Mouse (Mus musculus): ENCODE measurements around the gene Sorcs2. TPM values are rescaled to one million over a fixed set of nuclear protein-coding genes. Genes with fewer than 3 reads are reported as not detected.

Sorcs2 gene
- polyA plus RNA-seq, 1 experiment from 2014 or later = 11.5 TPM

GRCm38 (mm10) chr5:36368511-36369135, 29.3 kb downstream of the Sorcs2 start:
- Histone ChIP-seq H3K27ac (no peak overlapping the region), H3K4me2 (replicated peaks) (no peak overlapping the region), H3K9me3 (ENCODE audit: control insufficient read depth, low read length) (no peaks in the 10 kb centered on the region), H3K27me3 (ENCODE audit: control insufficient read depth, insufficient read depth, low read length) (no peaks in the 10 kb centered on the region), H3K36me3 (replicated peaks; ENCODE audit: control insufficient read depth, insufficient read depth) (no peaks in the 10 kb centered on the region), H3K9ac (no peak overlapping the region), H3K4me1 (replicated peaks; ENCODE audit: control insufficient read depth, insufficient read depth, low read length) (peaks cover 27% of the 10 kb centered on the region), H3K4me3 (replicated peaks; ENCODE audit: low read length) (no peak overlapping the region)
- ATAC-seq (ENCODE audit: low FRiP score) (no peak), DNase-seq (ENCODE audit: low spot score) (no peak)
- WGBS = 82% methylated on average over 7 of the region's 7 CpGs

GRCm38 (mm10) chr5:36367911-36368310, 30.0 kb downstream of the Sorcs2 start:
- H3K27me3 ChIP-seq (ENCODE audit: control insufficient read depth, insufficient read depth, low read length) = no peaks in the 10 kb centered on the region
- H3K4me3 ChIP-seq (replicated peaks; ENCODE audit: low read length) = no peak overlapping the region
- ATAC-seq (ENCODE audit: low FRiP score) (no peak), DNase-seq (ENCODE audit: low spot score) (no peak)
- H3K4me2 ChIP-seq (replicated peaks) = no peak overlapping the region
- 79% methylated on average over 6 of the region's 6 CpGs for WGBS
- no peaks in the 10 kb centered on the region for H3K9me3 ChIP-seq (ENCODE audit: control insufficient read depth, low read length)
- no peak overlapping the region for H3K27ac ChIP-seq
- H3K9ac ChIP-seq = no peak overlapping the region
- H3K36me3 ChIP-seq (replicated peaks; ENCODE audit: control insufficient read depth, insufficient read depth) = no peaks in the 10 kb centered on the region
- H3K4me1 ChIP-seq (replicated peaks; ENCODE audit: control insufficient read depth, insufficient read depth, low read length) = peaks cover 27% of the 10 kb centered on the region

- Histone ChIP-seq H3K36me3 (replicated peaks; ENCODE audit: control insufficient read depth, insufficient read depth) (no peaks in the 10 kb centered on the region), H3K4me1 (replicated peaks; ENCODE audit: control insufficient read depth, insufficient read depth, low read length) (peaks cover 30% of the 10 kb centered on the region), H3K4me3 (replicated peaks; ENCODE audit: low read length) (no peak overlapping the region), H3K9me3 (ENCODE audit: control insufficient read depth, low read length) (no peaks in the 10 kb centered on the region), H3K27ac (no peak overlapping the region), H3K27me3 (ENCODE audit: control insufficient read depth, insufficient read depth, low read length) (no peaks in the 10 kb centered on the region), H3K4me2 (replicated peaks) (no peak overlapping the region), H3K9ac (no peak overlapping the region)
- no peak for ATAC-seq (ENCODE audit: low FRiP score)
- no peak for DNase-seq (ENCODE audit: low spot score)
- 83% methylated on average over 3 of the region's 3 CpGs for WGBS
Observed at GRCm38 (mm10) chr5:36367181-36367610, 30.7 kb downstream of the Sorcs2 start.

- DNase-seq (ENCODE audit: low spot score) = no peak
- Histone ChIP-seq H3K4me2 (replicated peaks) (no peak overlapping the region), H3K9ac (no peak overlapping the region), H3K36me3 (replicated peaks; ENCODE audit: control insufficient read depth, insufficient read depth) (no peaks in the 10 kb centered on the region), H3K4me3 (replicated peaks; ENCODE audit: low read length) (no peak overlapping the region), H3K27me3 (ENCODE audit: control insufficient read depth, insufficient read depth, low read length) (no peaks in the 10 kb centered on the region), H3K4me1 (replicated peaks; ENCODE audit: control insufficient read depth, insufficient read depth, low read length) (0 out of 2 replicates have a peak, but pooled peaks cover 28% of the 10 kb centered on the region), H3K27ac (no peak overlapping the region), H3K9me3 (ENCODE audit: control insufficient read depth, low read length) (no peaks in the 10 kb centered on the region)
- 82% methylated on average over 7 of the region's 7 CpGs for WGBS
- no peak for ATAC-seq (ENCODE audit: low FRiP score)
Observed at GRCm38 (mm10) chr5:36361749-36362148, 36.2 kb downstream of the Sorcs2 start.

- Histone ChIP-seq H3K4me1 (replicated peaks; ENCODE audit: control insufficient read depth, insufficient read depth, low read length) (0 out of 2 replicates have a peak, but pooled peaks cover 28% of the 10 kb centered on the region), H3K9ac (no peak overlapping the region), H3K4me3 (replicated peaks; ENCODE audit: low read length) (no peak overlapping the region), H3K27me3 (ENCODE audit: control insufficient read depth, insufficient read depth, low read length) (no peaks in the 10 kb centered on the region), H3K4me2 (replicated peaks) (no peak overlapping the region), H3K36me3 (replicated peaks; ENCODE audit: control insufficient read depth, insufficient read depth) (no peaks in the 10 kb centered on the region), H3K9me3 (ENCODE audit: control insufficient read depth, low read length) (no peaks in the 10 kb centered on the region), H3K27ac (peak overlapping the region; percentile 56; the same call in 1 of the 2 replicates)
- DNase-seq (ENCODE audit: low spot score) (no peak), ATAC-seq (ENCODE audit: low FRiP score) (peak; percentile 21; the same call in 1 of the 2 replicates)
- 81% methylated on average over 7 of the region's 7 CpGs for WGBS
Observed at GRCm38 (mm10) chr5:36360343-36360742, 37.6 kb downstream of the Sorcs2 start.

- Histone ChIP-seq H3K27ac (peak overlapping the region; percentile 28; the same call in 1 of the 2 replicates), H3K9ac (no peak overlapping the region), H3K9me3 (ENCODE audit: control insufficient read depth, low read length) (no peaks in the 10 kb centered on the region), H3K4me1 (replicated peaks; ENCODE audit: control insufficient read depth, insufficient read depth, low read length) (0 out of 2 replicates have a peak, but pooled peaks cover 28% of the 10 kb centered on the region), H3K4me2 (replicated peaks) (no peak overlapping the region), H3K27me3 (ENCODE audit: control insufficient read depth, insufficient read depth, low read length) (no peaks in the 10 kb centered on the region), H3K36me3 (replicated peaks; ENCODE audit: control insufficient read depth, insufficient read depth) (no peaks in the 10 kb centered on the region), H3K4me3 (replicated peaks; ENCODE audit: low read length) (no peak overlapping the region)
- DNase-seq (ENCODE audit: low spot score) (no peak), ATAC-seq (ENCODE audit: low FRiP score) (peak; percentile 81)
- 60% methylated on average over 5 of the region's 5 CpGs for WGBS
Observed at GRCm38 (mm10) chr5:36359535-36360243, 38.2 kb downstream of the Sorcs2 start.

GRCm38 (mm10) chr5:36358161-36358560, 39.8 kb downstream of the Sorcs2 start:
- ATAC-seq (ENCODE audit: low FRiP score) = no peak

GRCm38 (mm10) chr5:36356659-36357058, 41.3 kb downstream of the Sorcs2 start:
- 92% methylated on average over 4 of the region's 4 CpGs for WGBS
- no peak overlapping the region for H3K4me2 ChIP-seq (replicated peaks)
- H3K4me1 ChIP-seq (replicated peaks; ENCODE audit: control insufficient read depth, insufficient read depth, low read length) = 0 out of 2 replicates have a peak, but pooled peaks cover 19% of the 10 kb centered on the region
- DNase-seq (ENCODE audit: low spot score) (no peak), ATAC-seq (ENCODE audit: low FRiP score) (no peak)
- H3K4me3 ChIP-seq (replicated peaks; ENCODE audit: low read length) = no peak overlapping the region
- no peaks in the 10 kb centered on the region for H3K36me3 ChIP-seq (replicated peaks; ENCODE audit: control insufficient read depth, insufficient read depth)
- no peak overlapping the region for H3K9ac ChIP-seq
- H3K27me3 ChIP-seq (ENCODE audit: control insufficient read depth, insufficient read depth, low read length) = no peaks in the 10 kb centered on the region
- no peak overlapping the region for H3K27ac ChIP-seq
- no peaks in the 10 kb centered on the region for H3K9me3 ChIP-seq (ENCODE audit: control insufficient read depth, low read length)

More at GRCm38 (mm10) chr5:36358161-36358560, 39.8 kb downstream of the Sorcs2 start:
- no peaks in the 10 kb centered on the region for H3K36me3 ChIP-seq (replicated peaks; ENCODE audit: control insufficient read depth, insufficient read depth)
- 85% methylated on average over 4 of the region's 4 CpGs for WGBS
- no peak for DNase-seq (ENCODE audit: low spot score)
- H3K9me3 ChIP-seq (ENCODE audit: control insufficient read depth, low read length) = no peaks in the 10 kb centered on the region
- H3K4me2 ChIP-seq (replicated peaks) = no peak overlapping the region
- 0 out of 2 replicates have a peak, but pooled peaks cover 25% of the 10 kb centered on the region for H3K4me1 ChIP-seq (replicated peaks; ENCODE audit: control insufficient read depth, insufficient read depth, low read length)
- H3K27me3 ChIP-seq (ENCODE audit: control insufficient read depth, insufficient read depth, low read length) = no peaks in the 10 kb centered on the region
- H3K4me3 ChIP-seq (replicated peaks; ENCODE audit: low read length) = no peak overlapping the region
- H3K9ac ChIP-seq = no peak overlapping the region
- no peak overlapping the region for H3K27ac ChIP-seq

GRCm38 (mm10) chr5:36355683-36356082, 42.3 kb downstream of the Sorcs2 start:
- H3K36me3 ChIP-seq (replicated peaks; ENCODE audit: control insufficient read depth, insufficient read depth) = no peaks in the 10 kb centered on the region
- H3K9ac ChIP-seq = no peak overlapping the region
- H3K4me1 ChIP-seq (replicated peaks; ENCODE audit: control insufficient read depth, insufficient read depth, low read length) = 0 out of 2 replicates have a peak, but pooled peaks cover 15% of the 10 kb centered on the region
- H3K27ac ChIP-seq = no peak overlapping the region
- no peaks in the 10 kb centered on the region for H3K27me3 ChIP-seq (ENCODE audit: control insufficient read depth, insufficient read depth, low read length)
- 84% methylated on average over 3 of the region's 3 CpGs for WGBS
- ATAC-seq (ENCODE audit: low FRiP score) (no peak), DNase-seq (ENCODE audit: low spot score) (no peak)
- H3K9me3 ChIP-seq (ENCODE audit: control insufficient read depth, low read length) = no peaks in the 10 kb centered on the region
- no peak overlapping the region for H3K4me3 ChIP-seq (replicated peaks; ENCODE audit: low read length)
- no peak overlapping the region for H3K4me2 ChIP-seq (replicated peaks)

All from hindbrain, embryonic 14.5 days (tissue).